Mouse (Mus musculus) liver, embryonic 14.5 days (tissue): ENCODE measurements around the gene Atat1.

Source experiments
- CTCF ChIP-seq: IDR thresholded peaks from 2 replicates; pipeline ENCODE4 v1.5.1; 2016; ENCODE audit warnings: antibody characterized with exemption, low read depth, control low read depth
- EP300 ChIP-seq: IDR thresholded peaks from 2 replicates; pipeline ENCODE4 v1.6.1; 2016; ENCODE audit warnings: antibody characterized with exemption, low read depth

DNA sequence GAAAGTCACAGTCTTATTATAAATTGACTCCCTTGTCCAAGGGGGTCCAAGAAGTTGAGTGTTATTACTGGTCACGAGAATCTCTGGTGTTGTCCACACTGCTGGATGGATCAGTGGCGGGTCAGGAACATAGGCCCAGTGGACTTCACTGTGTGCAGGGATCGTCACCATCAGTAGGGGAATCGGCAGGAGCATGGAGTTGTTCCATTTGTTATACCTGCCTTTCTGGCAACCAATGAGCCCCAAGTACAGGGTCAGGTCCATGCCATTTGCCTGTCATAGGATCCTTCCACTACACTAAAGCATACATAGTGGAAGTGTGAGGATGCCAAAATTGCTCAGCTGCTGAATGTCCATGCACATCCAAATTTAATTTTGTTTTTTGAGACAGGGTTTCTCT lies 22.7 kb upstream of the Atat1 start:
- TF ChIP-seq EP300, result no peak
- no peak for TF ChIP-seq CTCF
